Mouse (Mus musculus) CH12.LX (cell line): ENCODE data around the gene Amz2. TPM values are rescaled to one million over a fixed set of nuclear protein-coding genes. Genes with fewer than 3 reads are reported as not detected.
A peak's percentile ranks its signal among the peaks of the same experiment; 100 is the strongest.

ENCODE experiments used
- DNase-seq: peaks from one replicate; pipeline ENCODE4 v3.0.0-alpha.2; 2013; ENCODE audit errors: extremely low read depth
- H3K27ac ChIP-seq: 2 replicates; pipeline ENCODE4 v1.5.1; 2012; ENCODE audit warnings: low read depth, mild to moderate bottlenecking, control low read depth, moderate library complexity; ENCODE audit not compliant: insufficient read depth
- H3K27me3 ChIP-seq: replicated peaks from 2 replicates; pipeline ENCODE3; 2012; ENCODE audit warnings: inconsistent platforms
- H3K36me3 ChIP-seq, 2 experiments: replicated peaks in 1 of 2; 2 replicates each; pipeline versions ENCODE3 to v1.6.1; 2012; ENCODE audit warnings: inconsistent platforms in 1 of 2, low read length in 1 of 2, mild to moderate bottlenecking in 1 of 2, mixed read lengths in 1 of 2, moderate library complexity in 1 of 2; ENCODE audit not compliant: control insufficient read depth in 1 of 2, insufficient read depth in 1 of 2
- H3K4me1 ChIP-seq, 2 experiments: 2 replicates each; pipeline ENCODE4 v1.6.1; 2012; ENCODE audit warnings: inconsistent platforms in 1 of 2, moderate library complexity in 1 of 2; ENCODE audit not compliant: insufficient read depth in 2 of 2, control insufficient read depth in 1 of 2
- H3K4me2 ChIP-seq: 2 replicates; pipeline ENCODE4 v1.6.1; 2012; ENCODE audit warnings: low read depth, mild to moderate bottlenecking, control low read depth; ENCODE audit not compliant: poor library complexity, insufficient read depth, severe bottlenecking
- H3K4me3 ChIP-seq, 3 experiments: fragments of 150-350 bp in 1 of 3; sonication (generic) in 1 of 3; replicated peaks in 1 of 3; 2 replicates each; pipeline versions ENCODE3 to v1.5.1; 2011 to 2012; ENCODE audit warnings: low read depth in 2 of 3, low read length in 2 of 3, mild to moderate bottlenecking in 2 of 3, moderate library complexity in 2 of 3, control low read depth in 1 of 3, improper control_type of control experiment in 1 of 3, inconsistent platforms in 1 of 3, mixed read lengths in 1 of 3; ENCODE audit not compliant: poor library complexity in 1 of 3
- H3K79me2 ChIP-seq: replicated peaks from 2 replicates; pipeline ENCODE4 v1.6.1; 2012; ENCODE audit warnings: mild to moderate bottlenecking, moderate library complexity; ENCODE audit not compliant: control insufficient read depth, poor library complexity, insufficient read depth, severe bottlenecking; ENCODE audit errors: extremely low read depth
- H3K9ac ChIP-seq: 2 replicates; pipeline ENCODE4 v1.6.1; 2012; ENCODE audit warnings: low read depth, mild to moderate bottlenecking, control low read depth, moderate library complexity; ENCODE audit not compliant: insufficient read depth
- H3K9me3 ChIP-seq: replicated peaks from 2 replicates; pipeline ENCODE3; 2012; ENCODE audit warnings: low read length, inconsistent platforms, mixed read lengths
- BHLHE40 ChIP-seq: IDR thresholded peaks from 2 replicates; pipeline ENCODE4 v1.6.1; 2011; ENCODE audit warnings: mild to moderate bottlenecking, low read depth, low read length, improper control_type of control experiment
- CHD1 ChIP-seq: IDR thresholded peaks from 2 replicates; pipeline ENCODE4 v1.6.1; 2012; ENCODE audit warnings: low read depth, low read length, improper control_type of control experiment, inconsistent platforms
- CHD2 ChIP-seq: IDR thresholded peaks from 2 replicates; pipeline ENCODE4 v1.6.1; 2011; ENCODE audit warnings: low read length, improper control_type of control experiment
- CTCF ChIP-seq, 2 experiments: IDR thresholded peaks in 1 of 2; conservative IDR thresholded peaks in 1 of 2; 2 replicates each; pipeline ENCODE4 v1.5.1; 2011 to 2012; ENCODE audit warnings: low read depth in 2 of 2, low read length in 2 of 2, improper control_type of control experiment in 1 of 2, inconsistent platforms in 1 of 2, mild to moderate bottlenecking in 1 of 2, moderate library complexity in 1 of 2
- E2F4 ChIP-seq: IDR thresholded peaks from 2 replicates; pipeline ENCODE4 v1.6.1; 2011; ENCODE audit warnings: low read depth, low read length, improper control_type of control experiment; ENCODE audit not compliant: insufficient replicate concordance
- ELF1 ChIP-seq: IDR thresholded peaks from 2 replicates; pipeline ENCODE4 v1.6.1; 2014; ENCODE audit warnings: low read depth, mild to moderate bottlenecking, inconsistent platforms, low read length, improper control_type of control experiment
- EP300 ChIP-seq: IDR thresholded peaks from 2 replicates; pipeline ENCODE4 v1.6.1; 2011; ENCODE audit warnings: low read length, improper control_type of control experiment
- ETS1 ChIP-seq: conservative IDR thresholded peaks from 2 replicates; pipeline ENCODE4 v1.6.1; 2012; ENCODE audit warnings: low read depth, mild to moderate bottlenecking, inconsistent platforms, low read length, improper control_type of control experiment, moderate library complexity
- GABPA ChIP-seq: IDR thresholded peaks from 2 replicates; pipeline ENCODE4 v1.6.1; 2012; ENCODE audit warnings: low read depth, low read length, improper control_type of control experiment, inconsistent platforms; ENCODE audit not compliant: insufficient replicate concordance
- HCFC1 ChIP-seq: IDR thresholded peaks from 2 replicates; pipeline ENCODE4 v1.6.1; 2012; ENCODE audit warnings: low read depth, mild to moderate bottlenecking, inconsistent platforms, low read length, improper control_type of control experiment
- IRF4 ChIP-seq: IDR thresholded peaks from 2 replicates; pipeline ENCODE4 v1.6.1; 2014; ENCODE audit warnings: low read depth, mild to moderate bottlenecking, inconsistent platforms, low read length, improper control_type of control experiment
- JUN ChIP-seq: IDR thresholded peaks from 2 replicates; pipeline ENCODE4 v1.6.1; 2011; ENCODE audit warnings: low read depth, mild to moderate bottlenecking, low read length, improper control_type of control experiment, moderate library complexity; ENCODE audit not compliant: insufficient read depth
- JUND ChIP-seq: conservative IDR thresholded peaks from 2 replicates; pipeline ENCODE4 v1.6.1; 2011; ENCODE audit warnings: low read depth, low read length, improper control_type of control experiment
- KAT2A ChIP-seq: IDR thresholded peaks from 2 replicates; pipeline ENCODE4 v1.6.1; 2012; ENCODE audit warnings: low read length, improper control_type of control experiment, inconsistent platforms; ENCODE audit not compliant: insufficient replicate concordance
- MAFK ChIP-seq: IDR thresholded peaks from 2 replicates; pipeline ENCODE4 v1.6.1; 2011; ENCODE audit warnings: low read length, improper control_type of control experiment; ENCODE audit not compliant: insufficient replicate concordance
- MAX ChIP-seq: IDR thresholded peaks from 2 replicates; pipeline ENCODE4 v1.6.1; 2011; ENCODE audit warnings: low read length, improper control_type of control experiment
- MAZ ChIP-seq: IDR thresholded peaks from 2 replicates; pipeline ENCODE4 v1.6.1; 2012; ENCODE audit warnings: low read depth, mild to moderate bottlenecking, inconsistent platforms, low read length, improper control_type of control experiment, moderate library complexity
- MEF2A ChIP-seq: IDR thresholded peaks from 2 replicates; pipeline ENCODE4 v1.6.1; 2014; ENCODE audit warnings: low read depth, mild to moderate bottlenecking, inconsistent platforms, low read length, improper control_type of control experiment, borderline replicate concordance
- MXI1 ChIP-seq: IDR thresholded peaks from 2 replicates; pipeline ENCODE4 v1.6.1; 2011; ENCODE audit warnings: mild to moderate bottlenecking, low read depth, low read length, improper control_type of control experiment
- MYC ChIP-seq: IDR thresholded peaks from 2 replicates; pipeline ENCODE4 v1.6.1; 2011; ENCODE audit warnings: low read depth, mild to moderate bottlenecking, improper control_type of control experiment, low read length
- NELFE ChIP-seq: IDR thresholded peaks from 2 replicates; pipeline ENCODE4 v1.6.1; 2011; ENCODE audit warnings: low read depth, low read length, improper control_type of control experiment
- NRF1 ChIP-seq: IDR thresholded peaks from 2 replicates; pipeline ENCODE4 v1.6.1; 2014; ENCODE audit warnings: low read depth, mild to moderate bottlenecking, inconsistent platforms, low read length, improper control_type of control experiment, moderate library complexity
- PAX5 ChIP-seq: IDR thresholded peaks from 2 replicates; pipeline ENCODE4 v1.6.1; 2012; ENCODE audit warnings: low read length, inconsistent platforms, mixed read lengths
- POLR2A ChIP-seq: IDR thresholded peaks from 2 replicates; pipeline ENCODE4 v1.6.1; 2011; ENCODE audit warnings: low read depth, mild to moderate bottlenecking, improper control_type of control experiment, low read length
- POLR2AphosphoS2 ChIP-seq: IDR thresholded peaks from 2 replicates; pipeline ENCODE4 v1.6.1; 2011; ENCODE audit warnings: low read depth, low read length, improper control_type of control experiment
- RAD21 ChIP-seq: IDR thresholded peaks from 2 replicates; pipeline ENCODE4 v1.6.1; 2011; ENCODE audit warnings: low read depth, mild to moderate bottlenecking, low read length, improper control_type of control experiment, moderate library complexity
- RCOR1 ChIP-seq: conservative IDR thresholded peaks from 2 replicates; pipeline ENCODE4 v1.6.1; 2012; ENCODE audit warnings: low read depth, mild to moderate bottlenecking, inconsistent platforms, low read length, improper control_type of control experiment
- SIN3A ChIP-seq: IDR thresholded peaks from 2 replicates; pipeline ENCODE4 v1.6.1; 2012; ENCODE audit warnings: low read length, improper control_type of control experiment, inconsistent platforms
- SMC3 ChIP-seq: IDR thresholded peaks from 2 replicates; pipeline ENCODE4 v1.6.1; 2011; ENCODE audit warnings: low read depth, low read length, improper control_type of control experiment
- TBP ChIP-seq: conservative IDR thresholded peaks from 2 replicates; pipeline ENCODE4 v1.6.1; 2011; ENCODE audit warnings: low read depth, low read length, improper control_type of control experiment
- TCF12 ChIP-seq: IDR thresholded peaks from 2 replicates; pipeline ENCODE4 v1.6.1; 2014; ENCODE audit warnings: low read depth, mild to moderate bottlenecking, inconsistent platforms, low read length, improper control_type of control experiment
- UBTF ChIP-seq: IDR thresholded peaks from 2 replicates; pipeline ENCODE4 v1.6.1; 2012; ENCODE audit warnings: low read depth, mild to moderate bottlenecking, inconsistent platforms, low read length, improper control_type of control experiment, moderate library complexity
- USF1 ChIP-seq: IDR thresholded peaks from 2 replicates; pipeline ENCODE4 v1.6.1; 2014; ENCODE audit warnings: low read depth, mild to moderate bottlenecking, inconsistent platforms, low read length, improper control_type of control experiment
- USF2 ChIP-seq: conservative IDR thresholded peaks from 2 replicates; pipeline ENCODE4 v1.6.1; 2011; ENCODE audit warnings: low read depth, low read length, improper control_type of control experiment
- ZC3H11A ChIP-seq: IDR thresholded peaks from 2 replicates; pipeline ENCODE4 v1.6.1; 2012; ENCODE audit warnings: low read depth, mild to moderate bottlenecking, inconsistent platforms, low read length, improper control_type of control experiment
- ZKSCAN1 ChIP-seq: IDR thresholded peaks from 2 replicates; pipeline ENCODE4 v1.6.1; 2012; ENCODE audit warnings: low read depth, inconsistent platforms, low read length, improper control_type of control experiment, borderline replicate concordance
- ZMIZ1 ChIP-seq: IDR thresholded peaks from 2 replicates; pipeline ENCODE4 v1.6.1; 2012; ENCODE audit warnings: low read depth, mild to moderate bottlenecking, inconsistent platforms, low read length, improper control_type of control experiment
- ZNF384 ChIP-seq: IDR thresholded peaks from 2 replicates; pipeline ENCODE4 v1.6.1; 2012; ENCODE audit warnings: low read depth, low read length, improper control_type of control experiment, inconsistent platforms
- dilution Hi-C: fragments of 300-500 bp; cut with MboI; formaldehyde crosslinking; loops from 2 replicates; pipeline ENCODE4 v1.14.3; 2020; ENCODE audit warnings: low sequenced_read_pairs; ENCODE audit not compliant: extremely low pct_unique_long_range_greater_than_20kb, extremely low pct_ligation_motif_present
- in situ Hi-C: fragments of 300-500 bp; cut with MboI; formaldehyde crosslinking; loops from 3 replicates; pipeline ENCODE4 v1.14.3; 2019; ENCODE audit warnings: low sequenced_read_pairs, low pct_ligation_motif_present, low pct_unique_long_range_greater_than_20kb, mixed read lengths
- polyA plus RNA-seq: library from polyadenylated mRNA; unstranded; fragments of >175 nt; gene quantifications from 2 replicates; pipeline ENCODE4 v1.2.1, GENCODE M21; 2012; ENCODE audit warnings: low read depth; ENCODE audit not compliant: insufficient read length
- total RNA-seq, 2 experiments: library from RNA; depleted of rRNA; stranded (reverse); fragments of 300-350 nt in 1 of 2; fragments of >200 nt in 1 of 2; gene quantifications; 2 replicates each; pipeline ENCODE4 v1.2.3; 2012 to 2014

Amz2 gene
- total and polyA plus RNA-seq, 3 experiments = 22.3 to 23.7 (median 23.3) TPM

DNA sequence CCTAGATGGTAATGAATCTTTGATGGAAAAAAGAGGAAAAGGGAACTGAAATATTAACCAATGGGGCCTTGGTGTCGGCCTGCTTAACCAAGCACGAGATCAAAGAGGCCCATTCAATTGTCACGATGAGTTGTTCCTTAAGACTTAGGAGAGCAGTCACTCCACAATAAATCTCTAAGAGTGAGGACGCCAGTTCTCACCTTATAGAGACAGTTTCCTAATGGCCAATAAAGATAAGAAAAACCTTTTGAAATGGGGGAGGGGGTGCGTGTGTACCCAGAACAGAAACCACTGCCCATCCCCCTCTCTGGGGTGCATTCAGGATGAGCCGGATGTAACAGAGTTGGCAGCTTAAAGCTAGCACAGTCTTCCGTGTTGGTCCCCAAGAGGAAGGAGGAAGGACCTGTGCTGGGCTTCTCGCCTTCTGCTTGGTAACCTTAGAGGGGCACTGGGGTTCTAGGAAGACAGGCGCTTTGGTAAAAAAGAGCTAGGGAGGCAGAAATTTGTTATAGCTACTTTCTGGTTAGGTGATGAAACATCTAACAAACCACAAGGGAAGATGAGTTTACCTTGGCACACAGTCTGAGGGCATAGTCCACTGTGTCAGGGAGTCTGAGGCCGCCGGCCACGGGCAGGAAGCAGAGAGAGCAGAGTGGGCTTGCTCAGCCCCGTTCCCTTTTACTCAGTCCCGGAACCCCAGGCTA lies 70.2 kb downstream of the Amz2 start:
- Histone ChIP-seq H3K4me2 (peak overlapping the region; percentile 73), H3K27ac (peak overlapping the region; percentile 97), H3K9ac (peak overlapping the region; percentile 60), H3K36me3 (peaks cover 0 to 10% of the 10 kb centered on the region in 2 experiments), H3K9me3 (no peaks in the 10 kb centered on the region), H3K4me3 (peak overlapping the region; percentile 42 to 58 (median 51)), H3K27me3 (no peaks in the 10 kb centered on the region), H3K79me2 (no peaks in the 10 kb centered on the region), H3K4me1 (peaks cover 23 to 61% of the 10 kb centered on the region in 2 experiments)
- dilution Hi-C loops (no loop called here), in situ Hi-C loops (no loop called here)
- TF ChIP-seq USF1 (no peak), ZC3H11A (no peak), EP300 (peak; percentile 74; the same call in 1 of the 2 replicates), ZMIZ1 (no peak), BHLHE40 (peak; percentile 95), UBTF (0 out of 2 replicates have a peak, but pooled peaks have one; percentile 14), RCOR1 (0 out of 2 replicates have a peak, but pooled peaks have one; percentile 23), TCF12 (peak; percentile 51), ETS1 (peak; percentile 39; the same call in 1 of the 2 replicates), POLR2AphosphoS2 (no peak), IRF4 (peak; percentile 79), USF2 (no peak), SIN3A (no peak; the same call in none of the 2 replicates), JUND (no peak), CHD2 (peak; percentile 97), MEF2A (peak; percentile 77; the same call in 1 of the 2 replicates), MAX (no peak; the same call in none of the 2 replicates), HCFC1 (peak; percentile 60), GABPA (no peak), NRF1 (no peak; the same call in 1 of the 2 replicates), PAX5 (no peak), E2F4 (no peak), TBP (no peak; the same call in 1 of the 2 replicates), MAFK (no peak; the same call in 1 of the 2 replicates), MYC (no peak), KAT2A (0 out of 2 replicates have a peak, but pooled peaks have one; percentile 51), JUN (no peak), NELFE (peak; percentile 70), RAD21 (no peak; the same call in none of the 2 replicates), CHD1 (no peak), SMC3 (no peak), CTCF (conservative IDR thresholded peaks at IDR 0.05 in 1 of 2, IDR thresholded peaks at IDR 0.05 in 1 of 2; ENCODE audit: low read depth in 2 of 2, low read length in 2 of 2) (no peak), ZKSCAN1 (no peak), MAZ (no peak), MXI1 (no peak; the same call in 1 of the 2 replicates), ELF1 (peak; percentile 92), POLR2A (peak; percentile 76), ZNF384 (no peak)
- DNase-seq = peak; percentile 95
